Mouse (Mus musculus): ENCODE measurements at regions not wholly inside any gene's neighbourhood (a gene's known extent, or its start where the extent isn't known, plus 50 kb on each side); places are given as distances from the start of the nearest gene placed in this dataset.
A peak's percentile ranks its signal among the peaks of the same experiment; 100 is the strongest.
"Not testable (repeated sequence)": the region's sequence is repeated elsewhere in the genome, so short reads cannot be mapped to it uniquely, and the experiment has no call there.

DNA sequence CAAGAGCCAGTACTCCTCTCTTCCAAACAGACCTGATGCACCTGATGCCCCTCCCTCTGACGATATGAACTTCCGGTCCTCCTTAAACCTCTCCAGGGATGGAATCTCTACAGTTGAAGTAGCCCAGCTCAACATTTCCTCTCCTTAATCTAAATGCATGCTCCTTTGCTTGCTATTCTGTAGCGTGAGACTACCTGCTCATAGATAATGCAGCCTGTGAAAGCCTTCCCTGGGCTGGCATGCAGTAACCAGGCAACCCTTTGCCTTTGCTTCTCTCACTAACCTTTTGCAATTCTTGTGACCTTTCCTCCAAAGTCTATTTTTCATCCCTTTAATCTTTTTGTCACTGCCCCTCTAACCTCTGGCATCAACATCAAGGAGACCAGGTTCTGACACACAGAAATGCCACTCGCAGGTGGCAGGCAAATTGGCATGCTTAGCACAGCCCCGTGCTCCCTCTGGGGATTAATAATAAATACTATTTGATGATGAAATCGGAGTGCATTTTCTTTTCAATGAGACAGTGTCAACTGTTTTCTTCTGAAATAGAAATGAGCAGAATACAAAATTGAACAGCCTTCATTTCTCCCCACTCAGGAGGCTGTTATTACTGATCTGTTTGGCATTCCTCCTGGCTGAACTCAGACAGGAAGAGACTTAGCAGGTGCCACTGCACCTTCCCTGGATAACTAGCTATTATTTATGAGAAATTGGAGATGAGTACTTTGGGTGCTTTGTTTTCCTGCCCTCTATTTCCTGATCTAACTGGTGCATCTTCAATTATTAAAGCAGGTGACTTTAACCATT, 249.8 kb upstream of the Pbx1 start:
- no peak for DNase-seq (ENCODE audit: low spot score in 2 of 2)

DNA sequence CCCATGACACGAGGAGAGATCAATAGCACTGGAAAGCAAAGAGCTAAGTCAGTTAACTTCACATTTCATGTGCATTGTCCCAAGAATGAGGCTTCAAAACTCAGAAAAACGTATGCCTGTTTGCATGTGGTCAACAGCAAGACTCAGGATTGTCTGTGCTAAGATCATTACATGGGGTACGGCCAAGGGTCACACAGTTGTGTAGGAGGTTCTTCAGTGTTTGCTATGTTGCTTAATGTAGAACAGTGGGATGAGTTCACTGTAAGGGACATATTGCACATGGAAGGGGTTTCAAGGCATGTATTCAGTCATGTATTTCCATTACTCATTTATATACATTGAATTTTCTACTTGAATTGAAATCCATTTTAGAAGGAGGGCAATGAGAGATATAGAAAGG, 248.6 kb upstream of the Pbx1 start:
- no peak for DNase-seq (ENCODE audit: low spot score in 2 of 2)

GRCm38 (mm10) chr1:168676418-168677413, 244.6 kb upstream of the Pbx1 start:
- peak; percentile 37 to 47 for DNase-seq (ENCODE audit: low spot score in 2 of 2)

DNA sequence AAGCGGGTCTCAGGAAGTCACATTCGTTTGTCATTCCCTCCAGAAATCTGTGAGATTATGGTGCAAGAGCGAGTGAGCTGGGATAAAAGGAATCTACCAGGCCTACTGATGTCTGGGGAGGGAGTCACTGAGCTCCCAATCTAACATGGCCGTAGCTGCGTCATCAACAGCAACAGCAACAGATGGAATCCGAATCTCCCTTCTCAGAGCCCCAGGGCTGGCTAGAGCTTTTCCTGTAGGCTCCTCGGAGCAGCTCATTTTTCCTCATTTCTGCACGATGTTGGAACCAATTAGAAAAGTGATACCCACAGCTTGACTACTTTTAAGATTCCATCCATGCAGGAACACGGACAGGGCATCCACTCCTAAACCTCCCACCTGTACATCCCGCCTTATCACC, 243.7 kb upstream of the Pbx1 start:
- DNase-seq (ENCODE audit: low spot score in 2 of 2) = no peak

- no peak for DNase-seq (ENCODE audit: low spot score in 2 of 2)
These were observed 230.8 kb upstream of the Pbx1 start for GRCm38 (mm10) chr1:168662755-168663284.

- peak in 1 of 2 experiments; percentile 15 for DNase-seq (ENCODE audit: low spot score in 2 of 2)
These were observed 228.9 kb upstream of the Pbx1 start for GRCm38 (mm10) chr1:168660956-168661355.

DNA sequence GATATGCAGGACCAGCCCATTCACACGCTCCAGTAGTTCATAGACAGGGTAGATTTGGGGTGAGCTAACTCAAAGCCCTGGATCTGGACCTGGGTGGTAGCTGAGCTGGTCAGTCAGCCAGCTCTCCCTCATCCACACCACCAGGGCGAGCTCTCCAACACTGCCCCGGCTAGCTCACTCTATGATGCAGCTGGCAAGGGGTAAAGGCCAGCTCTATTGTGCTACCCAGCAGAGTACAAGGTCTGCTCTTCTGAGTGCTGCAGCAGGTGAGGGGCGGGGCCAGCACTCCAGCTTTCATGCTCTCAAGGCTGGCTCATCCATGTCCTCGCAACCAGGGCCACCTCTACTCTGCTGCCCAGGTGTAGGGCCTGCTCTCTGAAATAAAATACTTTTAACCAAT, 227.5 kb upstream of the Pbx1 start:
- DNase-seq (ENCODE audit: low spot score in 2 of 2) = no peak

DNA sequence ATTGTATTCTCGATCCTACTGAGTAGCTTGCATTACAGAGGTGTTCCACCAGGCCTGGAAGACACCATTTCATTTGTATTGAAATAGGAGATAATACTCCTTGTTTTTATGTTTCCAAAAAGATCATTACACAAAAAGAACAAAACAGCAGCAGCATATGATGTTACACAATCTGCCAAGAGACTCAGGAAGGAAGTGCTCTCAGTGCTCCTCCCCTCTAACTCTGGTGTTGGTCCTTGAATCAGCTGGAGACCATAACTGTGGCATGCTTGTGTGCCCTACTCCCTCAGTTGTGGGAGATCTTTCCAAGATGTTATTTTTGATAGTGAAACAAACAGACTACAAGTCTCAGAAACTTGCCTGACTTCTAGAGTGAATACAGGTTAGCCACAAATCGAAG, 200.8 kb upstream of the Pbx1 start:
- DNase-seq (ENCODE audit: low spot score in 2 of 2) = no peak

DNA sequence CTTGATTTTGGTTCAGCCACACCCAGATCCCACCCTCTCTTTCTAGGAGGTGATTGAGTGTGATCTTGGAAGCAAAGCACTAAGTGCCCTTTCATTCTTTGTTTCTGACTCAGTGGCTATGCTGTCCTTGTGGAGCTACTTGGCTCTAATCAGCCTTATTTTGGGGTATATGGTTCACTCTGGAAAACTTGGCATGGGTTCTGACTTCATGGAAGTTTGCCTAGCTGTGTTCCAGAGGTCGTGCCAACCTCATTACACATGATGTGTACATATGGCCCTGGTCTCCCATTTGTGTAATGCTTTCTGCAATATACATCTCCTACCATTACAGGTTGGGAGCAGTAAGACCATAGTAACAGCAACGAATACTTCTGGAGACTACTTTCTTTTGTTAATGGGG, 199.9 kb upstream of the Pbx1 start:
- no peak for DNase-seq (ENCODE audit: low spot score in 2 of 2)

GRCm38 (mm10) chr1:168601967-168602366, 169.9 kb upstream of the Pbx1 start:
- not testable (repeated sequence) for DNase-seq (ENCODE audit: low spot score in 2 of 2)

DNA sequence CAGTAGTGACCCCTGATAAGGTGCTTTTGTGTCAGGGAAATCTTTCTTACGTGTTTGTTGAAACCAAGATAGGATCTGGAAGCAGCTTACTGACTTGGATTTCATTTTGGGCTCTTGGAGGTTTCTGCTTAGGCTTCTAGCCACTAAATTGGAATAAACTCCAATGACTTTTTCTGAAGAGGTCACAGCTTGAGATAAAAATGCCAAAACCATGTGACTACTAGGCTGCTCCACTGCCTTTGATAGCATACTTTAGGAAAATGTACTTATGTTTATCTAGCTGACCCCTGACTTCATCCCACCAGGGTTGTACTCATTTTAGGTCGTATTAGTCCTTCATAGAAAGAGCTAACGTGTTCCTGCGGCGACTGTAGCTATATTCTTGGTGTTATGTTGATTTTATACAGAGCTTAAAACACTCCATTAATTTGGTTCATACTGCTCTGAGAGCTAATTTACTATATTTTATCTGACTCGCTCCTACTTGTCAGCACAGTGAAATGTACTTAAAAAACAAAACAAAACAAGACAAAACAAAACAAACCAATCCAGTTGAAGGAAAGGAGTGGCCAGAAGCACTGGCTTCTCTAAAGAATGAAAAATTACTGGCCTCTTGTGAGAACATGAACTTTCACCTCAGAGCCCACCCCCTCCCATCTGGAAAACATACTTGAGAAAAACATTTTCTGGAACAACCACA, 168.5 kb upstream of the Pbx1 start:
- no peak for DNase-seq (ENCODE audit: low spot score in 2 of 2)

DNA sequence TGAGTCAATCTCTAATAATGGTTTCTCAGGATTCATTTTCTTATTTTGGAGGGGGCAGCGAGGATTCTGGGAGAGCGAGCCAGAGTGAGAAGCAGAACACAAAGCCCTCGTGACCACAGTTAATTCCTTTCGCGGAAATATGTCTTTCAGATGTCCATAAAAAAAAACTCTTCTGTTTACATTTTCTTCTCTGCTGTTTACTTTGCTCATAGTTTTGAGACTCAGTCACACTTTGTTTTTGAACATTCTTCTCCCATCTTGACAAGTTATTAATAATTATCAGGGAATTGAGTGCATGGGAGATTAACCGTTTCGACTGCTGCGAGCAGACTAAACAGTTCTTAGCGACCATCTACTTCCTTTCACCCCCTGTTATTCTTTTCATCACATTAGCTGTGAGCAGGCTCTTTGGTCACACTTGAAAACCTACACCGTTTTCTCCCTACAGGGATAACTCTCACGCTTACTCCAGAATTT, 166.2 kb upstream of the Pbx1 start:
- DNase-seq (ENCODE audit: low spot score in 2 of 2) = no peak

DNA sequence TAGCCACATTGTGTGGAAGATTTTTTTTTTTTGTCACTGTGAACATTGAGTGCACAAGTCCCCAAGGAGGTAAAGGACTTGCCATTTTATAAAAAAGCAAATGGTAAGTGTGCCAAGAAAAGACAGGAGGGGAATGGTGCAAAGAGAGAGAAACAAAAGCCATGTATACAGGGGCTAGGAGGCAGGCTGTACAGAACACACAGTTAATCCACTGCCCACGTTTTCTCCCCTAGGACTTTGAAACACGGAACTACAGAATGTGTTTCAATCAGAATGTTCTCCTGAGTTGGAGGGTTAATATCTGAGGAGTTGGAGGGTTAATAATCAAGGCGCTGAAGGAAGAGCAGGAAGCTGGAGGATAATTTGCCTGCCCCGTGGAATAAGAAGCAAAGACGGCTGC, 165.4 kb upstream of the Pbx1 start:
- DNase-seq (ENCODE audit: low spot score in 2 of 2) = no peak

- peak; percentile 4 to 11 for DNase-seq (ENCODE audit: low spot score in 2 of 2)
These were observed 152.1 kb upstream of the Pbx1 start for GRCm38 (mm10) chr1:168584137-168584536.

DNA sequence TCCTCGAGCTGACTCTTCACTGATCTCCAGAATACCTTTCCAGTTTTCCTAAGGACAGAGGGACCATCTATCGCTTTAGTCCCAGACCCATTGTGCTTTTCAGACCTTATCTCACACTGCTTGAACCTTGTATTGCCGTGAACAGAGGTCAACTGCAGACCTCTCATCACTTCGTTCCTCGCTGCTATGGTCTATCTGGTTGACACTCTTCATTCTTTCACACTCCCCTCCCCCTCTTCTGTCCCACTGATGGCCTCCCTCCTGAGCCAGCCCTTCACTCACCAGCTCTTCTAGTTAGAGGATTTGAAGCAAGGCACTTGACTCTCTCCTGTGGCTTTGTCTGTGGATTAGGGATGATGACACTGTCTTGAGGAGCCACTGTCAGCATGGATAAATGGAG, 150.4 kb upstream of the Pbx1 start:
- no peak for DNase-seq (ENCODE audit: low spot score in 2 of 2)

DNA sequence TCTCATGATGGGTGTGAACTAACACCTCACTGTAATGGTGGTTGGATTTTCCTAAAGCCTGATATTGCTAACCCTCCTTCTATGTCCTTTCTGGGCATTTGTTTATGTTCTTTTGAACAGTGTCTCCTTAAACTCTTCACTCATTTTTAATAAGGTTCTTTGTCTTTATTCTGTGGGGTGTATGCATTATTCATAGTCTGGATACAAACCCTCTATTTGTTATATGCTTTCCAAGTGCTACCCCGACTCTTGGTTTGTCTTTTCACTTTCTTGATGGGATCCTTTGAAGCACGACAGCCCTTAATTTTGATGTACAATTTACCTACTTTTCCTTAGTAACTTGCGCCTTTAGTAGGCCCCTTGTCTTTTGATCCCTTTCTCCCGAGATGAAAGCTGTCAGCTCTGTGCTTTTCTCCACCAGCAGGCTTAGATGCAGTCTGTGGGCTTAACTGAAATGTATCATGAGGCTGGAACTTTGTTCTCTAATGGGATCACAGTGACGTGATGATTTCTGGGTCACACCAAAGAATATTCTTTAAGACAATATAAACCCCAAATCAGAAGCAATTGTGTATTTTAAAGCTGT, 138.0 kb upstream of the Pbx1 start:
- no peak for DNase-seq (ENCODE audit: low spot score in 2 of 2)

DNA sequence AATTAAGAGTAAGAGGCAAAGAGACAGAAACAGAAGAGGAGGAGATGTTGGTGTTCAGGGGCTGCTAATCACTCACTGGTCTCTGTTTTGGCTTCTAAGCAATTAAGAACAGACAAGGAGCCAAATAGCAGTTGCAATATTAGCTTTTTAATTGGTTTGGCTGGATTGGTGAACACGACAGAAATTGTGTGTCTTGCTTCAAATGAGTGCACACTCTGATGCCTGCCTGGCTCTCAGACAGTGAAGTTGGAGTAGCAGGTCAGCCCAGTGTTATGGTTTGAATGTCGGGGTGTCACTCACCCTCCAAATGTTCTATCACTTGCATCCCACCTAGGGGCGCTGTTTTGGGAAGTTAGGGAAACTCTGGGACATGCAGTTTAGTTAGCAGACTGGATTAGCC, 120.3 kb upstream of the Pbx1 start:
- DNase-seq (ENCODE audit: low spot score in 2 of 2) = no peak

DNA sequence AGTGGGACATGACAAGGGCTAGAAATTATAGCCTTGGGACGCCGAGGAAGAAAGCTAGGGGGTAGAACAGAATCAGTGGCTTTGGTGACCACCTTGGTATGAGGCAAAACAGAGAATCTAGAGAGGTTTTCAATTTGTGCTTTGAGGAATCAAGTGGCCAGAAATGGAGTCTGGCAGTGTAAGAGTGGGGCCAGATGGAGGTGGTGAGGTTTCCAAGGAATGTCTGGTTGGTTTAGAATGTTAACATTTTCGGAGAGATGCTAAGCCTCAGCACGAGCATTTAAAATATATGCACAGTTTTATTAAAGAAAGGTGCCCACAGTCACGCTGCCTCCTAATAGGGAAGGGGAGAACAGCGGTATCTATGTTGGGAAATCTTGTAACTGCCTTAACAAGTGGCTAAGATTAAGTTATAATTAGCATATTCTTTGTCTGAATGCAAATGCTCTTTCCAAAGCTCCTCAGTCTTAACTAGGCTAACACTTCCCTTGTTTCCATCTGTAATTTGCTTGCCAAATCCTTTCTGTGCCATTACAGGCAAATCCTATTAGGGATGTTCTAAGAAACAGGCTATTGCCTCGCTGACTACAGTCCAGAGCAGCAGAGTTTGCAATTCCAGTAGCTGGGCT, 117.9 kb upstream of the Pbx1 start:
- DNase-seq (ENCODE audit: low spot score in 2 of 2) = peak; percentile 15 to 39

DNA sequence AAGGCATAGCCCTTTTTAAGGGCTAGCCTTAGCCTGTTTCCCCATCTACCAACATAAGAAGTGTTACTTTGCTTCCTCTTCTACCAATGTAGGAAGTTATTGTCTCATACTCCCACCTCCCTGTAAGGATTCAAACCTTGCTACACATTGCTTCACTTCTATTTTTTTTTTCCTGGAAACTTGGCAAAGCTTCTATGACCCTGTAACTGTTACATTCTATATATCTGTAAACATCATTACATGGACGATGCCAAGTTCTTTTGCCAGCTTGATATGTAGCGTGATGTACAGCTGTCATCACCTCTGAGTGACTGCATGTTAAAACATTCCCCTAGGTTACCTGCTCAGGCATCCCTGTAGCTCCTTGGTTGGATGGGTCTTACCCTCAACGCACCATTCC, 114.1 kb upstream of the Pbx1 start:
- DNase-seq (ENCODE audit: low spot score in 2 of 2) = no peak

GRCm38 (mm10) chr1:168545072-168545780, 113.2 kb upstream of the Pbx1 start:
- DNase-seq (ENCODE audit: low spot score in 2 of 2) = no peak
